Mouse (Mus musculus): Measurements from ENCODE around the gene Olfr12. TPM values are rescaled to one million over a fixed set of nuclear protein-coding genes. Genes with fewer than 3 reads are reported as not detected.

Gene Olfr12
- total RNA-seq, 1 experiment from 2014 or later: not detected

DNA sequence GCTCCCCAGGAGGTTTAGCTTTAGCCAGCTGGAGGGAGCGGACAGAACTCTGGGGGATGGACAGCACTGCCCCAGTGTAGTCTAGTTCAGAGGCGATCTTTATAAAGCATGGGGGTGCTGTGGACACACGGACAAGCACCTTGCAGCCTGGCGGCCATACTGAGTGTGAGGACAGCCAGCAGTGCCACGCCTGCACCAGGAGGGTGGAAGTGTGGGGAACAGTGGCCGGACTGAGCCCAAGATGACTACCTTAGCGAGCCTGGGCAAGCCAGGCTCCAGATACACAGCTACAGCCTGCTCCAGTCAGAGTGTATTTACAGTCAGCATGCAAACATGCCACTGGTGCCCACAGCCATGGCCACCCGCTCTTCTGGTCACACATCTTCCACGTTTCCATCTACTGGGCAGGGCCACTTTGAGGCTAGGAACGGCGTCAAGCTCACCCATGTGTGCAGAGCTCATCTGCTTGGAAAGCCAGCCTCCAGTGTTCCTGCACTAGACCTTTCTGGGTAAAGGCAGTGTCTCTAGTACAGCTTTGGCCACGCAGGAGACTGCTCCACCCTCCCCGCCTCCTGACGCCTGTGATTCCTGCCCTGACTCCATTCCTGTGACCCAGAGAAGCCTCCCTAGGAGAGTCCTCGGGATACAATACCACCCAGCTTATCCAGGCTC, 20.0 kb downstream of the Olfr12 start:
- no peak for ATAC-seq (replicated peaks; ENCODE audit: insufficient number of reproducible peaks, low FRiP score, low TSS enrichment, poor library complexity, severe bottlenecking)

DNA sequence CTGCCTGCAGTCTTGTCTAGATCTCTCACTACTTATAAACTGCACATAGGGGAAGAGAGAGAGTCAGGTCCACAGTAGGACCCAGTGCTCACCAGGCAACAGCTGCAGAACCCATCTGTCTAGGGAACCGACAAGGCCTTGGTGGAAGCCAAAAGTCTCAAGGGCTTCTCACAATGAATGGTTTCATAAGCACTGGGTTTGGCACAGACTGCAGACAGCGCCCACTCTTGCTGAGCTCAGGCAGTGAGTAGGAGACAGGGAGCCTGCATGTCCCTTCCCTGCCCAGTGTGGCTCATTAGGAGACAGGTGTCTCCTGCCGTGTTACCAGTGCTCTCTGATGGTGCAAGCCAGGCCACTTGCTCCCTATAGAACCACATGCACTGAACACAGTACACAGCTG, 20.6 kb downstream of the Olfr12 start:
- no peak for ATAC-seq (replicated peaks; ENCODE audit: insufficient number of reproducible peaks, low FRiP score, low TSS enrichment, poor library complexity, severe bottlenecking)

DNA sequence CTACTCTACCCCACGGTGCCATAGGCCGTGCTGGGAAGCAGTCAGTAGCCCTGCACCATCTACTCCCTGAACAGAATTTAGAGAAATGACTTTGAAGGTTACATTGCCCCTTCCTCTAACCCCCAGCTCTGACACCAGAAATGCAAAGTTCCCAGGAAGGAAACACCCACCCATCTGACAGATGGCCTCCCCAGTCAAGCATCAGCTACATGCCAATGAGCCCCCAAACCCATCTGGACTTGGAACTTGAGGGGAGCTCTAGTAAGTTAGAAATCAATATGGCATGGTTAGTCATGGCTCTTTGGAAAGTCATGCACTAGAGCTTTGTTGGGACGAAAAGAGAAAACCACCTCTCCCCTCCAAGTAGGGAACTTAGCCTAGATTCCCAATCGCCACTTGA, 21.1 kb downstream of the Olfr12 start:
- no peak for ATAC-seq (replicated peaks; ENCODE audit: insufficient number of reproducible peaks, low FRiP score, low TSS enrichment, poor library complexity, severe bottlenecking)

DNA sequence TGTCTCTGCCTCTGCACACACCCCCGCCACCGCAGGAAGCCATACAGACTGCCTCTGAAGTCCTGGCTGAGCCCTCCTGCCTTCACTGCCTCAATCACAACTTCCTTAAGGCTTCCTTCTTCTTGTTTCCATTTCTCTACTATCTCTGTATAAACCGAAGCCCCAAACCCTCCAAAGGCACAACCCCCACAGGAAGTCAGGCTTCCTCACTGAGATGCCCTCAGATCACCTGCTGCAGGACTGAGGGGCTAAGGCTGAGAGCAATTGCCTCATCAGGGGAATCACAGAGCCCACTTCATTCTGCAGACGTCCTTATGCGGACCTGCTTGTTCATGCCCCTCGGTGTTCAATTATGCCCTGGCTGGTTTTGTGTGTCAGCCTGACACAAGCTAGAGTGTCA, 22.8 kb downstream of the Olfr12 start:
- no peak for ATAC-seq (replicated peaks; ENCODE audit: insufficient number of reproducible peaks, low FRiP score, low TSS enrichment, poor library complexity, severe bottlenecking)

DNA sequence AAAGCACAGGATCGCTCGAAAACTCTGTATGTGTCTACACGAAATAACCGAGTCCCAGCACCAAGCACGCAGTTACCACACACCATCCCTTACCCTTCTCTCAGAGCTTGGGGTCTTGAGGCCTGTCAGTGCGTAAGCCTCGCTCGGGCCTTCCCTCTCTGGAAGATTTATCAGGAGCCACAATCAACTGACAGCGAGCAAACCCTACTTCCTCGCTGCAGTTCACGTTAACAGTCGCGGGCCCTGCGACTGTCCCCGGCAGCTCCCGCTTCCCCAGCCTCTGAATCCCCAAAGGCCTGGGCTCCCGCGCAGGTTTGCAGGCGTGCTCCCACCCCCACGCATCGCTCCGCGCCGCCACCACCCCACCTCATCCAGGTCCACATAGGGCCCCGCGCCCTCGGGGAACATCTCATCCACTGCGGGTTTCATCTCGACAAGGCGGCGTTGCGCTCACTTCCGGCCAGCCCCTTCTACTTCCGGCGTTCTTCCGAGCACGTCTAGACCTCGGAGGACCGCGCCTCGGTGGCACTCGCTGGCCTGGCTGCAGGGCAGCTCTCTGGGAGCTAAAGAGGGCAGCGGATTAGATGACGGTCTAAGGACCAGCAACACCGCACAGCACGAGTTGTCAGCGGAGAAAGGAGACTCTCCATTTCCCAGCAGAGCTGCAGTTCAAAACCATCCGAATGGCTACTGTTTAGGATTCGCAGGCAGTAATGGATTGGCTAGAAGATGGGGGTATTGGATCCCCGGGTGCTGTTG, 24.1 kb downstream of the Olfr12 start, which contains the start of gene Cops9:
Cops9 (minus strand) TSS at position 472 of the 759 bp plus-strand sequence.
- ATAC-seq (replicated peaks; ENCODE audit: insufficient number of reproducible peaks, low FRiP score, low TSS enrichment, poor library complexity, severe bottlenecking): peak; percentile 87

DNA sequence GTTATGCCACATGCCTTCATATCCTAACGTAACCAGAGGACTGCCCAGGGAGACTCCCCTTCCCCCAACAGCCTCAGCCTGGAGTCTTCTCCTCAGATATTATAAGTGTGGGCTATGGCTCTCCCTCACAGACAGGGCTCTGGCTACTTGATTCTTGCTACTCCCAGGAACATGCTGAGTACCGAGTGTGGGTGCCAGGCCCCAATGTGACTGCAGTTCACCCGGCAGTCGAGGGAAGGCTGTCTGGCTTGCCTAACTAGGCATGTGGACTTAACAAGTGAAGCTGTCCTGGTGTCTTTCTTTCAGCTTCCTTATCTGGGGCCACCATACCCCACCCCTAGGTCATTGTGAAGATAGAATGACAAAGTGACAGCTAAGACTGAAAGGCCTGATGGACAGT, 26.1 kb downstream of the Olfr12 start:
- ATAC-seq (replicated peaks; ENCODE audit: insufficient number of reproducible peaks, low FRiP score, low TSS enrichment, poor library complexity, severe bottlenecking): no peak

DNA sequence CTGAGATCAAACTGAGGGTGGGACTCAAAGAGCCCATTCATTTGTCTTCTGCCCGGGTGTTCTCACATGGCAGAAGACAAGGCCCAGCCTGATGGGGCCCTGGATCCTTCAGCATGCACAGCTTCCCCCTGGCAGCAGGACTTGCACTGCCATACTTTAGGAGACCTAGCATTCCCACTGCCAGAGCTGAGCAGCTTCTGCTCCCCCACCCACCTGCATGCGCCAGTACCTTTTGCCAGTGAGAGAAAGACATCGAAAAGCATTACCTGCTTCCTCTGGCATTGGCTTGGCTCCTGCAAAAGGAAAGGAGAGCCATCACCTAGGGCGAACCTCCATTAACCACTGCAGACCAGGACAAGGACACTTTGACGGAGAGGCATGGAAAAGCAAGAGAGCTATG, 27.3 kb downstream of the Olfr12 start:
- ATAC-seq (replicated peaks; ENCODE audit: insufficient number of reproducible peaks, low FRiP score, low TSS enrichment, poor library complexity, severe bottlenecking): no peak

DNA sequence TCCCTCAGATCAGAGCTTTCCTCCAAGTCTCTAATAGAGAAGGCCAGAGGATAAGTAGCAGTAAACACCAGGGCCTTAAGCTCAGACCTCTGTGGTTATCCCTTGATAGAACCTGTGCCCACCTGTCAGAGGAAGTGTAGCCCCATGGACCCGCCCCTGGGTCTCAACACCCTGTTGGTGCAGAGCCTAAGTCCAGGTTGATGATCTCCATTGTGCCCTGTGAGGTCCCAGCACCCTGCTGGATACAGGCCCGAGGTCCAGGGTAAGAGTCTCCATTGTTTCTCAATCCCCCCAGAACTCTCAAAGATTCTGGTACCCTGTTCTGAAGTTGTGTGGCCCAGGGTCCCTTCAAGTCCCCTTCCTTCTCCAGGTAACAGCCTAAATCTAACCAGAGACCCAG, 28.5 kb downstream of the Olfr12 start:
- ATAC-seq (replicated peaks; ENCODE audit: insufficient number of reproducible peaks, low FRiP score, low TSS enrichment, poor library complexity, severe bottlenecking): no peak

DNA sequence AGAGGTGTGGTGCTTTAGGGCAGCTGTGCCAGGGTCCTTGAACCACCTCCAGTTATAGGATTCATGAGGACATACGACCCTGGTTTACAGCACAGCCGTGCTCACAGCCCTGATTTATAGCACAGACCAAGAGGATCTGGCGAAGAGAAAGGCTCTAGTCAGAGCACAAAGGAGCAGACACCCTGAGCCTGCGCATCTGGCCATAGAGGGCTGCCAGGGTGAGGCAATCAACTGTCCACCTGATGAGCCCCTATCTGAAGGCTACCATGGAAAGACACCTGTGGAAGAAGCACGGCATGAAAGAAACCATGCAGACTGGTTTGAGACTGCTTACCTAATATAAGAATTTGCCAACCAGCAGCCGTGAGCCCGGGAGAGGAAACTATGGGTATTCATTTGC, 29.0 kb downstream of the Olfr12 start:
- ATAC-seq (replicated peaks; ENCODE audit: insufficient number of reproducible peaks, low FRiP score, low TSS enrichment, poor library complexity, severe bottlenecking): no peak

DNA sequence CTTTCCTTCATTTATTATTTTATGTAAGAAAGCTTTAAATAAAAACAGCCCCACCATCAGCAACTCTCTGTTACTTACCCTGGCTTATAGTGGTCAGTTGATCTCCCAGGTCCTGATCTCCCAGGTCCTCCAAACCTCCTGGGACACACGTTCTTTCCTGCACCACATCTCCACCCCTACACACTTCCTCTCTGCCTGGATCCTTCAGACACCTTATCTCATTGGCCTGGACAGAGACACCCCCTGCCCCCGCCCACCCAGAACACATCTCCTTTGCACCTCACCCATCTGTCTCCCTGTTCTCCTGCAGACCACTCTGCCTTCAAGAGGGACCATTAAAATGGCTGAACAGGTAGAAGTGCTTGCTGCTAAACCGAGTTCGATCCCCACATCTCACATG, 29.4 kb downstream of the Olfr12 start:
- no peak for ATAC-seq (replicated peaks; ENCODE audit: insufficient number of reproducible peaks, low FRiP score, low TSS enrichment, poor library complexity, severe bottlenecking)

DNA sequence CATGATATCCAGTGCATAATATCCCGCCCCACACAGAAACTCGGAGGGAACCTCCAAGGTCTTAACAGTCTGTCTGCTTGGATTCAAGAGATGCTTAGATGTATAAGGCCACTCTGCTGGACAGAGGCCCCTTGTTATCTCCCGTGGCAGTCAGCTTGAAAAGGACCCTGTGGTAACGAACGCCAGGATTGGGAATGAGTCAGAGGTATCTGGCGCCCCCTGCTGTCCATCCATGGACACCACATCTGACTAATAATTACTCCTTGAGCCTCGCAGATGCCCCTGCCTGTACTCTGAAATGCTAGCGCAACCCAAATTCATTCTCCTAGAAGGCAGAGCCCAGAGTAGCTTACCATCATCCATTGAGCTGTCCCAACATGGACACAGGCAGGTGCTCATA, 30.2 kb downstream of the Olfr12 start:
- peak; percentile 36; the same call in 1 of the 2 replicates for ATAC-seq (replicated peaks; ENCODE audit: insufficient number of reproducible peaks, low FRiP score, low TSS enrichment, poor library complexity, severe bottlenecking)

DNA sequence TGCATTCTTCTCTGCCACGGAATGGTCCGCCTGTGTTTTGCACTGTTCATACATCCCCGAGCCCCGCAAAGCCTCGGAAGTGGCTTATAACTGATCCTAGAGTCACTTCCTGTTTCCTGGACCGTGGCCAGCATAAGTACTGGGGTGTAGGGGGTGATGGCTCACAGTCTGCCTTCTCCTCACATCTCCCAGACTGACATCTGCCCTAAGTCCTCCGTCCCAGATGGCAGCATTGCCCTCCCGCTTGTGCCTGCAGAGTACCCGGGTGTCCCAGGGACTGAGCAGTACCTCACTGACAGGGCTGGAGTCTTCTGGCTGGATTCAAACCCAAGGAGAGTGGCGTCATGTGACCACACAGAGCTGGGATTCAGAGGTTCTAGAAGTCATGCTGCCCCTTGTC, 30.6 kb downstream of the Olfr12 start:
- 0 out of 2 replicates have a peak, but pooled peaks have one; percentile 23 for ATAC-seq (replicated peaks; ENCODE audit: insufficient number of reproducible peaks, low FRiP score, low TSS enrichment, poor library complexity, severe bottlenecking)

DNA sequence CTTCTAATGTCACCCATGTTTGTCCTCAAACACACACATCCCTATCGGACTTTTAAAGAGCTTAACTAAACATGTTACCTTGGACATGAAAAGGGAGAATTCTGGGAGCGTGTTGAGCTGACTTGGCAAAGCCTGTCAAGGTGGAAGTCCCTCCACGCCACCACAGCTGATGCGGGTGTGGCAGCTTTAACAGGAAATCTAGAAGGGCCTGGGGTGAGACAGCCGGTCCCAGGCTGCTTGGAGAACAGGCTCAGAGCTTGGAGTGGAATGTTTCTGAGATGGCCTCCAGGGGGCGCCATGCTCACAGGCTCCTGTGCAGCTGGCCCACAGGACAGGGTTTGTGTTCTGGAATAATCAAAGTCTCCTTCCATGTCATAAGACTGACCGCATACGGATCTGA, 31.1 kb downstream of the Olfr12 start, which contains the start of gene Otos:
Otos (minus strand) TSS at position 169 of the 400 bp plus-strand sequence.
- peak; percentile 64 for ATAC-seq (replicated peaks; ENCODE audit: insufficient number of reproducible peaks, low FRiP score, low TSS enrichment, poor library complexity, severe bottlenecking)

DNA sequence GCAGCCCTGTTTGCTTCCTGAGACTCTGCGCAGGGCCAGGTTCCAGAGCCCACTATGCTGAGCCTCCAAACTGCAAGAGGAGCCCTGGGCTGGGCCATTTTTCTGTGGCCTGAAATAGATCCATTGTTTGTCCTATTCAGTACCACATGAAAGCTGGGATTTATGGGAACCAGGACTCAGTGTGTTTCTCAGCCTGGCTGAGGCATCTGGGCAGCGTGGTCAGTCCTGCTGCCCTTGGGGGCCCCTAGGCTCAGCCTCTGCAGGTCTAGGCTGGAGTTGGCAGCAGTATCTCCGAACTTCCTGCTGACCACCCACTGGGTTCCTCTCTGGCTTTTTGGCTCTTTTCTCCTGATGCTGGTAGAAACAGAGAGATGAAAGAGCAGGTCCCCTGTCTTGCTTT, 33.9 kb downstream of the Olfr12 start:
- no peak for ATAC-seq (replicated peaks; ENCODE audit: insufficient number of reproducible peaks, low FRiP score, low TSS enrichment, poor library complexity, severe bottlenecking)

DNA sequence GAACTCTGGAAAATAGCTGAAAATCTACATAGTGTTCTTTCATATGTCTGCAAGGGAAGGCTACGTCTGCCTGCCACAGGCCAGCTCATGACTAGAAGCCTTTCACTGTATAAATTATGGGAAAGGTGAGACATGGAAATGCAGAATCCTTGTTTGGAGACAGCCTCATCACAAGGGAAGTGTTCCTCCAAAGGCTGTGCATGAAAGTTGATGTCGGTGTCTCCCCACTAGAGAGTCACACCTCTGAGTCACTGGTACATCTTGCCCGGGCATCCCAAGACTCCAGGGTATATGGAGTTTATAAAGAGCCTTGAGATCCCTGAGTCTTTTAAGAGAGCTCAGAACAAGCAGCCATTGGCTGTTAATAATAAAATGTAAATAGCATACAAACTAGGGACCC, 35.6 kb downstream of the Olfr12 start:
- ATAC-seq (replicated peaks; ENCODE audit: insufficient number of reproducible peaks, low FRiP score, low TSS enrichment, poor library complexity, severe bottlenecking): no peak

DNA sequence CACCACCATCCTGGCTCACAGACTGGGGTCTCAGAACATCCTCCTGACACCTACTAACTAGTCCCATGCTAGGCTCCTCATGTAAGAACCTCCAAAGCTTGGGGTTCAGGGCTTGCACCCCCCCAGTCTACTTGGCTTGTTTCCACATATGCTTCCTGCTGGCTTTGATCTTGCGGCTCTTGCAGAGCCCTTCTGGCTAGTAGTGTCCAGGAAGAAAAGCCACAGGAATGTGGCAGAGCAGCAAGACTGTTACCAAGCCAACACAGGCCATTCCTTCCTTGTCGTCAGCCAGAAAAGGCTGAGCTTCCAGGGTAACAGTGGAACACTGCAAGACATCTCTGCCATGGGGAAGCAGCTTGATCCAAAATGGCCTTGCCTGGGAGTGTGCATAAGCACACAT, 37.1 kb downstream of the Olfr12 start:
- no peak for ATAC-seq (replicated peaks; ENCODE audit: insufficient number of reproducible peaks, low FRiP score, low TSS enrichment, poor library complexity, severe bottlenecking)

DNA sequence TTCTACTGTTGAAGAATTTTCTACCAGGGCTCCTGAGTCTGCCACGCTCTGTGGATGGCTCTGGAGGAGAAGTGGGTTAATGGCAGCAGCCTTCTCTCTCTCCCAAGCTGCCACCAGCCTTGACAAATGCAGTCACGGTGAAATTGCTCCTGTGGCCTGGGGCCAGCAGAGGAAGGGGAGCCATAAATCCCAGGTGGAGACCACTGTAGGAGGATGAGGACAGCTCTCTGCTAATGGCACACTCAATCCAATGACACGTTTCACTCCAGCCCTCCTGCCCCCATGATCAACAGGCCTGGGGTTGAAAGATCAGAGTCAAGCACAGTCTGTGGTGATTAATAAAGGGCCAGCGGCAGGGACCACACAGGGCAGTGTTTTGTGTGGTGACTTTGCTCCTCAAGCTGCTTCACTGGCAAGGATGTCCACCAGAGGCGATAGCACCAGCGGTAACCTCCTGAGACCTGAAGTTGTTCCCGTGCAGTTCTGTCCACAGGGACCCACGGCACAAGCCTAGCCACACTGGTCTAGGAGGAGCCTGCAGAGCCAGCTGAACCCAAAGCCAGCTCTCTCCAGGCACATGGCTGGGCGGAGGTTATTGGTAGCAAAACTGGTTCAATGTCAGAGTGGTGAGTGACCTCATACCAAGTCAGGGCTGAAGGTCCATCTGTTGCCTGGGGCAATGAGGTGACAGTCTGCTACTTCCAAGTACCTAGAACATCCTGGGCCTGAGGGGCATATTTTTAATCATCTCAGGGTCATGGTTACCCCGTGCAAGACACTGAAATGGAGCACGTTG, 39.6 kb downstream of the Olfr12 start:
- no peak for ATAC-seq (replicated peaks; ENCODE audit: insufficient number of reproducible peaks, low FRiP score, low TSS enrichment, poor library complexity, severe bottlenecking)

DNA sequence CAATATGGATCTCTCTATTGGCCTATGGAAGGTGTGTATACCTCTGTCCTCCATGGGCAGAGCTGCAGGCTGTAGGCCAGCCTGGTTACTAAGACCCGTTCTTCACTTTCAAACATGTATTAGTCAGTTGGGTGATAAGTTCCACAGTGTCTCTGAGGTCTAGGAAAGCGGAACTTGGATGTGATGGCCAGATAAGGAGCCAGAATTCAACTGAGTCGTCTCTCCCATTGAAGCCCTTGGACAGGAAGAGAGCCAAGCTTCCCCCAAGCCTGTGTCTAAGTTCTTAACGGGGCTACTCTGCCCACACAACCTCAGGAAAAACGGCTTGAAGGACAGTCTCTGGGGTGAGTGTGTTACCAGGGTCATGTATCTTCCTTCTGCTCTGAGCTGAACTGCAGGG, 41.8 kb downstream of the Olfr12 start:
- no peak for ATAC-seq (replicated peaks; ENCODE audit: insufficient number of reproducible peaks, low FRiP score, low TSS enrichment, poor library complexity, severe bottlenecking)

DNA sequence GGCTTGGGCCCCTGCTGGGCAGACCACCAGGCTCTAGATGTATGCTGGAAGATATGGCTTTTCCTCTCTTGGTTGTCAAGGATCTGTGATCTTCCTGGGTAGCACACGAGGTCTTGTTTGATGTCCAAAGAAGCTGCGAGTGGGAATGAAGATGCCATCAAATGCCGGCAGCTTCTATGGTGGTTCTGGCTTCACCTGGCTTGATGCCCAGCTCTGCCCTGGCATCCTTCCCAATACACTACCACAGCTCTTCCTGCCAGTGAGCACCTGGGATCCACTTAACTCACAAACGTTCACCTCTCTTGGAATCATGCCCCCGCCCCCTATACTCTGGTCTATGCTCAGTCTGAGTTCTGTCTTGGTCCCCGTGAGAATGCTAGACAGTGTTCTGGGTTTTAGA, 49.5 kb downstream of the Olfr12 start:
- ATAC-seq (replicated peaks; ENCODE audit: insufficient number of reproducible peaks, low FRiP score, low TSS enrichment, poor library complexity, severe bottlenecking): no peak
